Comparison of ENCODE assay signal across 9 mouse cellular contexts in the genomic region with DNA sequence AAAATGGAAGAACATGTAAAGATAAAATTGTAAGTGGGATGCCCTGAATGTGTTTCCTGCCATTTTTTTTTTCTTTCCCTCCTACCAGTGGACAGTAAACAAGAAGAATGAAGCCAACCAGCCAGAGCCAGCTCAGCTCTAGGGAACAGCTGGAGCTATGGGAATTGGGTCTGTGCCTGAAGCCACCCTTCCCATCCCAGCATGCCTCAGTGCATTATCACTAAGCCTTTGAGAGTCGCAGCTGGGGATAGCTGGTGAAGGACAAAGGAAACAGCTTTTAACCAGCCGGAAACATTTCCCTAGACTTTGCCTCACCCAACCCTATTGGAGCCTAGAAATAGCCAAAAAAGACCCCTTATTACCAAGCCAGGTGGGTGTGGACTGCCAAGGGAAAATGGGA.
DNase-seq lines count a peak whose midpoint lies in the region; ATAC-seq and TF ChIP-seq lines count a peak whose summit lies in the region.
"Had no signal": no experiment of that assay in that cellular context is flagged by ENCODE, and none has a peak within 500 bp of the region (broad histone marks: within the 10 kb centered on the region; RNA-seq: fewer than 3 reads in every experiment).

No protein-coding gene starts in this region.

- no peak overlapping the region for H3K4me3 ChIP-seq in heart, adult 2 months
- no peak overlapping the region for H3K4me3 ChIP-seq in heart, embryonic 10.5 days
- H3K4me3 ChIP-seq in midbrain, embryonic 14.5 days (replicated peaks; ENCODE audit: low read depth, low read length), result no peak overlapping the region
- H3K4me3 ChIP-seq in midbrain, embryonic 15.5 days, result no peak overlapping the region

- no peaks in the 10 kb centered on the region for H3K27me3 ChIP-seq in heart, adult 2 months (ENCODE audit: control insufficient read depth, insufficient read depth, low read length)
- no peaks in the 10 kb centered on the region for H3K27me3 ChIP-seq in heart, embryonic 10.5 days (ENCODE audit: insufficient read depth, poor library complexity, severe bottlenecking)
- H3K27me3 ChIP-seq in midbrain, embryonic 14.5 days (ENCODE audit: control insufficient read depth, insufficient read depth, low read length), result no peaks in the 10 kb centered on the region
- H3K27me3 ChIP-seq in midbrain, embryonic 15.5 days (replicated peaks), result 0 out of 2 replicates have a peak, but pooled peaks cover 2% of the 10 kb centered on the region

- ATAC-seq in midbrain, embryonic 14.5 days (ENCODE audit: low FRiP score, low TSS enrichment), result no peak
- ATAC-seq in midbrain, embryonic 15.5 days (replicated peaks), result no peak
- ATAC-seq: intestine, postnatal 0 days had no signal

- WGBS in heart, adult 2 months, result 16% methylated on average over 2 of the region's 2 CpGs
- 40% methylated on average over 2 of the region's 2 CpGs for WGBS in heart, embryonic 10.5 days
- 21% methylated on average over 2 of the region's 2 CpGs for WGBS in midbrain, embryonic 14.5 days
- 8% methylated on average over 2 of the region's 2 CpGs for WGBS in midbrain, embryonic 15.5 days

- no peaks in the 10 kb centered on the region for H3K36me3 ChIP-seq in heart, adult 2 months (ENCODE audit: control insufficient read depth, insufficient read depth, low read length)
- no peaks in the 10 kb centered on the region for H3K36me3 ChIP-seq in heart, embryonic 10.5 days
- no peaks in the 10 kb centered on the region for H3K36me3 ChIP-seq in midbrain, embryonic 14.5 days (ENCODE audit: control insufficient read depth, insufficient read depth, low read length)
- no peaks in the 10 kb centered on the region for H3K36me3 ChIP-seq in midbrain, embryonic 15.5 days (replicated peaks)

- peaks cover 1% of the 10 kb centered on the region; the same call in 1 of the 2 replicates for H3K4me1 ChIP-seq in heart, adult 2 months (ENCODE audit: control insufficient read depth, insufficient read depth, low read length)
- H3K4me1 ChIP-seq in heart, embryonic 10.5 days, result peaks cover 14% of the 10 kb centered on the region
- no peaks in the 10 kb centered on the region for H3K4me1 ChIP-seq in midbrain, embryonic 14.5 days (ENCODE audit: control insufficient read depth, insufficient read depth, low read length)
- peaks cover 4% of the 10 kb centered on the region for H3K4me1 ChIP-seq in midbrain, embryonic 15.5 days

- intact Hi-C loops in heart, adult 2 months (cut with DNase I), result no loop called here
- intact Hi-C loops in heart, postnatal 25 days (cut with DNase I), result no loop called here

- no peak overlapping the region for H3K27ac ChIP-seq in heart, adult 2 months
- H3K27ac ChIP-seq in heart, embryonic 10.5 days, result no peak overlapping the region; the same call in 1 of the 2 replicates
- H3K27ac ChIP-seq in midbrain, embryonic 14.5 days (replicated peaks; ENCODE audit: low read depth, low read length), result no peak overlapping the region
- no peak overlapping the region for H3K27ac ChIP-seq in midbrain, embryonic 15.5 days

- TF ChIP-seq CTCF in heart, adult 2 months (IDR thresholded peaks at IDR 0.05), result no peak

- no peak for TF ChIP-seq EP300 in heart, adult 2 months (IDR thresholded peaks at IDR 0.05; ENCODE audit: insufficient read depth, low read depth, low read length)

- H3K4me2 ChIP-seq in midbrain, embryonic 14.5 days (ENCODE audit: low read length), result no peak overlapping the region
- H3K4me2 ChIP-seq in midbrain, embryonic 15.5 days, result no peak overlapping the region

- H3K79me2 ChIP-seq in heart, adult 2 months (replicated peaks; ENCODE audit: control insufficient read depth, insufficient read depth, low read length), result no peaks in the 10 kb centered on the region

- H3K9me3 ChIP-seq in heart, embryonic 10.5 days, result no peaks in the 10 kb centered on the region
- no peaks in the 10 kb centered on the region for H3K9me3 ChIP-seq in midbrain, embryonic 14.5 days (ENCODE audit: control insufficient read depth, low read length)
- no peaks in the 10 kb centered on the region for H3K9me3 ChIP-seq in midbrain, embryonic 15.5 days

- no peak overlapping the region for H3K9ac ChIP-seq in heart, adult 2 months (ENCODE audit: low read depth, low read length)
- no peak overlapping the region for H3K9ac ChIP-seq in midbrain, embryonic 14.5 days (replicated peaks; ENCODE audit: low read length)
- H3K9ac ChIP-seq in midbrain, embryonic 15.5 days, result no peak overlapping the region

- peak; percentile 43 to 51 for DNase-seq in heart, adult 2 months
- DNase-seq in heart, embryonic 10.5 days (ENCODE audit: low spot score), result no peak
- peak; percentile 28 for DNase-seq in midbrain, embryonic 14.5 days
- DNase-seq in heart, postnatal 25 days (ENCODE audit: low spot score), result peak; percentile 19
- DNase-seq in retina, postnatal 1 day, result peak; percentile 85
- DNase-seq in c-Kit-positive CD71-positive TER-119-positive erythroid progenitor cells, embryonic 14.5 days (ENCODE audit: low spot score), result no peak
- DNase-seq in liver, result no peak

- no peak for TF ChIP-seq POLR2A in heart, adult 2 months (IDR thresholded peaks at IDR 0.05; ENCODE audit: insufficient read depth, low read depth, low read length)

Comparison
In these comparisons a context has a peak if more than half of its experiments do, and no peak if none do; other contexts are left out.
1. DNase-seq: peak in heart, adult 2 months (2 of 2), midbrain, embryonic 14.5 days (single experiment), heart, postnatal 25 days (single experiment) and retina, postnatal 1 day (single experiment); none in heart, embryonic 10.5 days (single experiment), c-Kit-positive CD71-positive TER-119-positive erythroid progenitor cells, embryonic 14.5 days (single experiment) and liver (single experiment).